Mouse (Mus musculus): ENCODE measurements around the gene Zdhhc17. TPM values are rescaled to one million over a fixed set of nuclear protein-coding genes. Genes with fewer than 3 reads are reported as not detected.

The Zdhhc17 gene
- polyA plus RNA-seq, 1 experiment from 2014 or later: 49.9 TPM

GRCm38 (mm10) chr10:110931161-110931912 is 78.6 kb downstream of the Zdhhc17 start:
- Histone ChIP-seq H3K36me3 (no peaks in the 10 kb centered on the region), H3K4me1 (replicated peaks) (peaks cover 43% of the 10 kb centered on the region), H3K9ac (no peak overlapping the region; the same call in 1 of the 2 replicates), H3K4me2 (peak overlapping the region; percentile 52), H3K9me3 (no peaks in the 10 kb centered on the region), H3K4me3 (peak overlapping the region; percentile 18; the same call in 1 of the 2 replicates), H3K27me3 (no peaks in the 10 kb centered on the region), H3K27ac (replicated peaks) (peak overlapping the region; percentile 72)
- WGBS: 24% methylated on average over 13 of the region's 13 CpGs
- peak; percentile 47 for ATAC-seq (ENCODE audit: low FRiP score, low read depth)

- H3K4me3 ChIP-seq: no peak overlapping the region
- H3K4me1 ChIP-seq (replicated peaks): peaks cover 43% of the 10 kb centered on the region
- ATAC-seq (ENCODE audit: low FRiP score, low read depth): no peak
Measured at GRCm38 (mm10) chr10:110929756-110930155, 80.2 kb downstream of the Zdhhc17 start.

GRCm38 (mm10) chr10:110927491-110927890 is 82.4 kb downstream of the Zdhhc17 start:
- Histone ChIP-seq H3K4me3 (no peak overlapping the region), H3K27ac (replicated peaks) (no peak overlapping the region), H3K4me2 (no peak overlapping the region), H3K4me1 (replicated peaks) (peaks cover 47% of the 10 kb centered on the region), H3K9me3 (no peaks in the 10 kb centered on the region), H3K9ac (no peak overlapping the region), H3K36me3 (no peaks in the 10 kb centered on the region), H3K27me3 (no peaks in the 10 kb centered on the region)
- no peak for ATAC-seq (ENCODE audit: low FRiP score, low read depth)
- WGBS: 58% methylated on average over 11 of the region's 11 CpGs

More at GRCm38 (mm10) chr10:110929756-110930155, 80.2 kb downstream of the Zdhhc17 start:
- Histone ChIP-seq H3K9me3 (no peaks in the 10 kb centered on the region), H3K4me2 (no peak overlapping the region), H3K27ac (replicated peaks) (no peak overlapping the region), H3K9ac (no peak overlapping the region), H3K36me3 (no peaks in the 10 kb centered on the region), H3K27me3 (no peaks in the 10 kb centered on the region)
- WGBS: 45% methylated on average over 4 of the region's 4 CpGs

- no peak for ATAC-seq (ENCODE audit: low FRiP score, low read depth)
- Histone ChIP-seq H3K27me3 (no peaks in the 10 kb centered on the region), H3K4me1 (replicated peaks) (peaks cover 43% of the 10 kb centered on the region), H3K4me3 (no peak overlapping the region), H3K36me3 (no peaks in the 10 kb centered on the region), H3K9me3 (no peaks in the 10 kb centered on the region), H3K9ac (no peak overlapping the region), H3K4me2 (peak overlapping the region; percentile 91; the same call in 1 of the 2 replicates), H3K27ac (replicated peaks) (no peak overlapping the region)
- WGBS: 72% methylated on average over 9 of the region's 9 CpGs
Measured at GRCm38 (mm10) chr10:110922612-110923011, 87.3 kb downstream of the Zdhhc17 start.

- H3K9ac ChIP-seq: no peak overlapping the region
- 70% methylated on average over 3 of the region's 3 CpGs for WGBS
- no peaks in the 10 kb centered on the region for H3K36me3 ChIP-seq
Measured at GRCm38 (mm10) chr10:110921890-110922289, 88.0 kb downstream of the Zdhhc17 start.

GRCm38 (mm10) chr10:110920368-110920950 is 89.5 kb downstream of the Zdhhc17 start:
- whole genome bisulfite sequencing: under 1% methylated on average over 15 of the region's 15 CpGs
- no peaks in the 10 kb centered on the region for H3K36me3 ChIP-seq
- peak; percentile 40 for ATAC-seq (ENCODE audit: low FRiP score, low read depth)
- peak overlapping the region; percentile 91 for H3K4me2 ChIP-seq
- no peaks in the 10 kb centered on the region for H3K9me3 ChIP-seq
- peak overlapping the region; percentile 84 for H3K9ac ChIP-seq
- H3K27me3 ChIP-seq: no peaks in the 10 kb centered on the region
- H3K4me1 ChIP-seq (replicated peaks): peaks cover 35% of the 10 kb centered on the region
- H3K4me3 ChIP-seq: peak overlapping the region; percentile 70
- peak overlapping the region; percentile 80 for H3K27ac ChIP-seq (replicated peaks)

More at GRCm38 (mm10) chr10:110921890-110922289, 88.0 kb downstream of the Zdhhc17 start:
- no peak overlapping the region for H3K27ac ChIP-seq (replicated peaks)
- H3K4me3 ChIP-seq: no peak overlapping the region; the same call in 1 of the 2 replicates
- H3K27me3 ChIP-seq: no peaks in the 10 kb centered on the region
- H3K9me3 ChIP-seq: no peaks in the 10 kb centered on the region
- peak overlapping the region; percentile 91 for H3K4me2 ChIP-seq
- peaks cover 38% of the 10 kb centered on the region for H3K4me1 ChIP-seq (replicated peaks)
- ATAC-seq (ENCODE audit: low FRiP score, low read depth): no peak

GRCm38 (mm10) chr10:110919531-110920343 is 90.2 kb downstream of the Zdhhc17 start, which contains the start of gene Csrp2:
Gene Csrp2 (plus strand): TSS chr10:110919789.
- under 1% methylated on average over 67 of the region's 67 CpGs for WGBS
- H3K4me3 ChIP-seq: peak within 1 kb of the TSS; percentile 70
- H3K9me3 ChIP-seq: no peaks in the 10 kb centered on the region
- peak within 1 kb of the TSS; percentile 91 for H3K4me2 ChIP-seq
- no peaks in the 10 kb centered on the region for H3K27me3 ChIP-seq
- peak; percentile 91 for ATAC-seq (ENCODE audit: low FRiP score, low read depth)
- peak within 1 kb of the TSS; percentile 84 for H3K9ac ChIP-seq
- H3K4me1 ChIP-seq (replicated peaks): peaks cover 35% of the 10 kb centered on the region
- peak within 1 kb of the TSS; percentile 80 for H3K27ac ChIP-seq (replicated peaks)
- no peaks in the 10 kb centered on the region for H3K36me3 ChIP-seq

- peak overlapping the region; percentile 91 for H3K4me2 ChIP-seq
- H3K27me3 ChIP-seq: no peaks in the 10 kb centered on the region
- 15% methylated on average over 26 of the region's 26 CpGs for WGBS
- no peak for ATAC-seq (ENCODE audit: low FRiP score, low read depth)
- H3K4me3 ChIP-seq: peak overlapping the region; percentile 70
- H3K36me3 ChIP-seq: no peaks in the 10 kb centered on the region
- no peaks in the 10 kb centered on the region for H3K9me3 ChIP-seq
- peaks cover 35% of the 10 kb centered on the region for H3K4me1 ChIP-seq (replicated peaks)
- peak overlapping the region; percentile 80 for H3K27ac ChIP-seq (replicated peaks)
- H3K9ac ChIP-seq: peak overlapping the region; percentile 84
Measured at GRCm38 (mm10) chr10:110918414-110919391, 91.2 kb downstream of the Zdhhc17 start.

- no peak for ATAC-seq (ENCODE audit: low FRiP score, low read depth)
- H3K9ac ChIP-seq: no peak overlapping the region
- no peak overlapping the region for H3K4me3 ChIP-seq
- WGBS: 95% methylated on average over 6 of the region's 6 CpGs
- H3K9me3 ChIP-seq: no peaks in the 10 kb centered on the region
- H3K4me1 ChIP-seq (replicated peaks): peaks cover 31% of the 10 kb centered on the region
- no peaks in the 10 kb centered on the region for H3K27me3 ChIP-seq
- no peak overlapping the region for H3K27ac ChIP-seq (replicated peaks)
- H3K36me3 ChIP-seq: no peaks in the 10 kb centered on the region
- H3K4me2 ChIP-seq: no peak overlapping the region
Measured at GRCm38 (mm10) chr10:110917521-110917920, 92.4 kb downstream of the Zdhhc17 start.

- H3K9ac ChIP-seq: no peak overlapping the region
- 84% methylated on average over 11 of the region's 11 CpGs for WGBS
- H3K27me3 ChIP-seq: no peaks in the 10 kb centered on the region
- no peak overlapping the region for H3K4me3 ChIP-seq
- no peak for ATAC-seq (ENCODE audit: low FRiP score, low read depth)
- H3K4me1 ChIP-seq (replicated peaks): peaks cover 25% of the 10 kb centered on the region
- H3K4me2 ChIP-seq: no peak overlapping the region
- H3K27ac ChIP-seq (replicated peaks): no peak overlapping the region
- H3K36me3 ChIP-seq: no peaks in the 10 kb centered on the region
- no peaks in the 10 kb centered on the region for H3K9me3 ChIP-seq
Measured at GRCm38 (mm10) chr10:110916666-110917344, 93.1 kb downstream of the Zdhhc17 start.

Data from hindbrain, embryonic 15.5 days (tissue).